Mouse (Mus musculus) MEL (cell line): ENCODE results near the gene Podnl1.

Experiments used
- CTCF ChIP-seq, 3 experiments: IDR thresholded peaks in 2 of 3; conservative IDR thresholded peaks in 1 of 3; 2 replicates each; pipeline ENCODE4 v1.5.1; 2011 to 2012; ENCODE audit warnings: low read length in 3 of 3, low read depth in 2 of 3, mild to moderate bottlenecking in 2 of 3, improper control_type of control experiment in 1 of 3, inconsistent platforms in 1 of 3, mixed read lengths in 1 of 3, moderate library complexity in 1 of 3; ENCODE audit not compliant: control insufficient read depth in 1 of 3, insufficient read depth in 1 of 3, poor library complexity in 1 of 3, severe bottlenecking in 1 of 3
- E2F4 ChIP-seq: IDR thresholded peaks from 2 replicates; pipeline ENCODE4 v1.6.1; 2011; ENCODE audit warnings: low read depth, low read length, improper control_type of control experiment, borderline replicate concordance
- EP300 ChIP-seq, 2 experiments: IDR thresholded peaks; 2 replicates each; pipeline ENCODE4 v1.6.1; 2011; ENCODE audit warnings: improper control_type of control experiment in 2 of 2, low read length in 2 of 2, low read depth in 1 of 2, mild to moderate bottlenecking in 1 of 2
- MAX ChIP-seq: IDR thresholded peaks from 2 replicates; pipeline ENCODE4 v1.6.1; 2011; ENCODE audit warnings: low read length, improper control_type of control experiment
- MYB ChIP-seq: IDR thresholded peaks from 2 replicates; pipeline ENCODE4 v1.6.1; 2011; ENCODE audit warnings: mild to moderate bottlenecking, low read depth, low read length, improper control_type of control experiment
- POLR2A ChIP-seq, 2 experiments: IDR thresholded peaks; 2 replicates each; pipeline ENCODE4 v1.6.1; 2011 to 2012; ENCODE audit warnings: low read length in 2 of 2, mild to moderate bottlenecking in 2 of 2, control low read depth in 1 of 2, improper control_type of control experiment in 1 of 2, low read depth in 1 of 2, moderate library complexity in 1 of 2; ENCODE audit not compliant: control insufficient read depth in 1 of 2, insufficient read depth in 1 of 2, poor library complexity in 1 of 2
- UBTF ChIP-seq: IDR thresholded peaks from 2 replicates; pipeline ENCODE4 v1.6.1; 2012; ENCODE audit warnings: low read depth, mild to moderate bottlenecking, inconsistent platforms, low read length, improper control_type of control experiment, moderate library complexity, borderline replicate concordance; ENCODE audit not compliant: insufficient read depth
- USF1 ChIP-seq: IDR thresholded peaks from 2 replicates; pipeline ENCODE4 v1.6.1; 2014; ENCODE audit warnings: low read depth, mild to moderate bottlenecking, inconsistent platforms, low read length, improper control_type of control experiment, moderate library complexity
- USF2 ChIP-seq, 2 experiments: IDR thresholded peaks; 2 replicates each; pipeline ENCODE4 v1.6.1; 2011 to 2012; ENCODE audit warnings: improper control_type of control experiment in 2 of 2, low read length in 2 of 2, borderline replicate concordance in 1 of 2, inconsistent platforms in 1 of 2, low read depth in 1 of 2, mild to moderate bottlenecking in 1 of 2; ENCODE audit not compliant: insufficient read depth in 1 of 2

DNA sequence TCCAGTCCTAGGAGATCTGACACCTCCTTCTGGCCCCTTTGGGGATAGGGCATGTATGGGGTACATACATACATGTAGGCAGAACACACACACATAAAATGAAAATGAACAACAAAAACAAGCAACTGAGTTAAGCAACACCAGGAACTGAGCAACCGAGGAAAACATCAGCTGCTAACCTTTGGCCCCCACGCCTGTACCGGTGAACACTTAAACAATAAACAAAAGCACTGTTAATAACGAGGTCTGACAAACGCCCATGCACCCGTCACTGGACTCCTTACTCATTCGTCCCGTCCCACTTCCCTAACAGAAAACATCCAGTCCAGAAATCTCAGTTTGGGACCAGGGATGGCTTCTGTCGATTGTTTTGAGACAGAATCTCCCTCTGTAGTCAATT is 36.5 kb upstream of the Podnl1 start:
- TF ChIP-seq CTCF (IDR thresholded peaks at IDR 0.05 in 2 of 3, conservative IDR thresholded peaks at IDR 0.05 in 1 of 3; ENCODE audit: control insufficient read depth in 1 of 3, insufficient read depth in 1 of 3, low read depth in 2 of 3, low read length in 3 of 3, poor library complexity in 1 of 3, severe bottlenecking in 1 of 3): no peak
- TF ChIP-seq EP300 (IDR thresholded peaks at IDR 0.05; ENCODE audit: low read depth in 1 of 2, low read length in 2 of 2): no peak
- TF ChIP-seq USF2 (IDR thresholded peaks at IDR 0.05; ENCODE audit: borderline replicate concordance in 1 of 2, insufficient read depth in 1 of 2, low read depth in 1 of 2, low read length in 2 of 2): no peak
- no peak for TF ChIP-seq POLR2A (IDR thresholded peaks at IDR 0.05; ENCODE audit: control insufficient read depth in 1 of 2, insufficient read depth in 1 of 2, low read depth in 1 of 2, low read length in 2 of 2, poor library complexity in 1 of 2)
- no peak for TF ChIP-seq E2F4
- TF ChIP-seq USF1: no peak
- TF ChIP-seq MYB: no peak
- no peak for TF ChIP-seq UBTF
- TF ChIP-seq MAX: no peak
